Mouse (Mus musculus) midbrain, embryonic 10.5 days (tissue): Measurements from ENCODE around the gene Smarcc1. TPM values are rescaled to one million over a fixed set of nuclear protein-coding genes. Genes with fewer than 3 reads are reported as not detected.
A peak's percentile ranks its signal among the peaks of the same experiment; 100 is the strongest.

Source experiments
- DNase-seq: peaks from one replicate; pipeline ENCODE4 v3.0.0-alpha.2; 2017; ENCODE audit warnings: low spot score
- H3K27ac ChIP-seq: fragments of 300-500 bp; sonication (generic); replicated peaks from 2 replicates; pipeline ENCODE4 v1.5.1; 2016; ENCODE audit warnings: mild to moderate bottlenecking
- H3K27me3 ChIP-seq: fragments of 300-500 bp; sonication (generic); 2 replicates; pipeline ENCODE4 v1.6.1; 2016; ENCODE audit warnings: low read depth, mild to moderate bottlenecking; ENCODE audit not compliant: poor library complexity, severe bottlenecking
- H3K36me3 ChIP-seq: fragments of 300-500 bp; sonication (generic); 2 replicates; pipeline ENCODE4 v1.6.1; 2016; ENCODE audit warnings: mild to moderate bottlenecking, moderate library complexity
- H3K4me1 ChIP-seq: fragments of 300-500 bp; sonication (generic); 2 replicates; pipeline ENCODE4 v1.6.1; 2016
- H3K4me3 ChIP-seq: fragments of 300-500 bp; sonication (generic); 2 replicates; pipeline ENCODE4 v1.5.1; 2016; ENCODE audit warnings: mild to moderate bottlenecking, moderate library complexity
- H3K9me3 ChIP-seq: fragments of 300-500 bp; sonication (generic); replicated peaks from 2 replicates; pipeline ENCODE4 v1.6.1; 2016; ENCODE audit warnings: mild to moderate bottlenecking
- WGBS: fragments of 180-500 bp; shearing (Covaris S2); methylation state at CpG from one replicate; pipeline ENCODE4 v1.1.7; 2016; 5-methylcytosine and 5-hydroxymethylcytosine counted together
- polyA plus RNA-seq: library from polyadenylated mRNA; unstranded; fragments of >200 nt; fragmentation: Nextera tagmentation; extraction: Ambion mirVana; gene quantifications from 2 replicates; pipeline ENCODE4 v1.2.1, GENCODE M21; 2016

The Smarcc1 gene
- polyA plus RNA-seq, 1 experiment from 2014 or later: 185 TPM

- H3K4me1 ChIP-seq: no peaks in the 10 kb centered on the region
- H3K9me3 ChIP-seq: no peaks in the 10 kb centered on the region
- peaks cover 99% of the 10 kb centered on the region for H3K36me3 ChIP-seq
- no peak for DNase-seq
- H3K27ac ChIP-seq: no peak overlapping the region
- WGBS: 93% methylated on average over 4 of the region's 4 CpGs
- H3K27me3 ChIP-seq: no peaks in the 10 kb centered on the region
- no peak overlapping the region for H3K4me3 ChIP-seq
Observed at GRCm38 (mm10) chr9:110224273-110224672, 106.8 kb downstream of the Smarcc1 start.

- H3K4me1 ChIP-seq: no peaks in the 10 kb centered on the region
- 96% methylated on average over 4 of the region's 4 CpGs for WGBS
- no peak overlapping the region for H3K4me3 ChIP-seq
- peaks cover 99% of the 10 kb centered on the region for H3K36me3 ChIP-seq
- H3K27me3 ChIP-seq: no peaks in the 10 kb centered on the region
- no peaks in the 10 kb centered on the region for H3K9me3 ChIP-seq
- H3K27ac ChIP-seq: no peak overlapping the region
- DNase-seq: no peak
Observed at GRCm38 (mm10) chr9:110226191-110226590, 108.7 kb downstream of the Smarcc1 start.

GRCm38 (mm10) chr9:110228671-110229070 lies 111.2 kb downstream of the Smarcc1 start:
- no peak for DNase-seq
- Histone ChIP-seq H3K9me3 (no peaks in the 10 kb centered on the region), H3K4me3 (no peak overlapping the region), H3K36me3 (peaks cover 99% of the 10 kb centered on the region), H3K27me3 (no peaks in the 10 kb centered on the region), H3K27ac (no peak overlapping the region), H3K4me1 (no peaks in the 10 kb centered on the region)
- WGBS: 92% methylated on average over 6 of the region's 6 CpGs

- Histone ChIP-seq H3K27me3 (no peaks in the 10 kb centered on the region), H3K9me3 (no peaks in the 10 kb centered on the region), H3K27ac (no peak overlapping the region), H3K36me3 (peaks cover 99% of the 10 kb centered on the region), H3K4me1 (no peaks in the 10 kb centered on the region), H3K4me3 (no peak overlapping the region)
- no peak for DNase-seq
- 100% methylated on average over 1 of the region's 1 CpGs for WGBS
Observed at GRCm38 (mm10) chr9:110229112-110229511, 111.6 kb downstream of the Smarcc1 start.

- Histone ChIP-seq H3K4me1 (no peaks in the 10 kb centered on the region), H3K36me3 (peaks cover 99% of the 10 kb centered on the region), H3K27me3 (no peaks in the 10 kb centered on the region), H3K9me3 (no peaks in the 10 kb centered on the region), H3K27ac (no peak overlapping the region), H3K4me3 (no peak overlapping the region)
- DNase-seq: no peak
- 94% methylated on average over 10 of the region's 10 CpGs for WGBS
Observed at GRCm38 (mm10) chr9:110229566-110230248, 112.2 kb downstream of the Smarcc1 start.

GRCm38 (mm10) chr9:110230395-110231071 lies 113.0 kb downstream of the Smarcc1 start:
- H3K27me3 ChIP-seq: no peaks in the 10 kb centered on the region
- H3K4me3 ChIP-seq: no peak overlapping the region
- peaks cover 99% of the 10 kb centered on the region for H3K36me3 ChIP-seq
- DNase-seq: no peak
- no peak overlapping the region for H3K27ac ChIP-seq
- H3K4me1 ChIP-seq: no peaks in the 10 kb centered on the region
- 93% methylated on average over 16 of the region's 16 CpGs for WGBS
- H3K9me3 ChIP-seq: no peaks in the 10 kb centered on the region

- no peak for DNase-seq
- Histone ChIP-seq H3K27ac (no peak overlapping the region), H3K4me1 (no peaks in the 10 kb centered on the region), H3K27me3 (no peaks in the 10 kb centered on the region), H3K36me3 (peaks cover 99% of the 10 kb centered on the region), H3K9me3 (no peaks in the 10 kb centered on the region), H3K4me3 (no peak overlapping the region)
- WGBS: 93% methylated on average over 6 of the region's 6 CpGs
Observed at GRCm38 (mm10) chr9:110234962-110235361, 117.5 kb downstream of the Smarcc1 start.

- Histone ChIP-seq H3K36me3 (peaks cover 50% of the 10 kb centered on the region), H3K4me1 (peaks cover 33% of the 10 kb centered on the region), H3K9me3 (no peaks in the 10 kb centered on the region), H3K27ac (0 out of 2 replicates have a peak within 1 kb of the TSS, but pooled peaks have one; percentile 89), H3K4me3 (peak within 1 kb of the TSS; percentile 81), H3K27me3 (peaks cover 51% of the 10 kb centered on the region)
- DNase-seq: no peak
- 87% methylated on average over 7 of the region's 7 CpGs for WGBS
Observed at GRCm38 (mm10) chr9:110243221-110243833, 125.8 kb downstream of the Smarcc1 start, which contains the start of gene Cspg5. Cspg5 (plus strand) TSS chr9:110243783.

- no peaks in the 10 kb centered on the region for H3K9me3 ChIP-seq
- H3K27ac ChIP-seq: peak overlapping the region; percentile 89; the same call in 1 of the 2 replicates
- WGBS: 28% methylated on average over 7 of the region's 7 CpGs
- peaks cover 38% of the 10 kb centered on the region for H3K36me3 ChIP-seq
- peaks cover 51% of the 10 kb centered on the region for H3K27me3 ChIP-seq
- peaks cover 43% of the 10 kb centered on the region for H3K4me1 ChIP-seq
- DNase-seq: no peak
- H3K4me3 ChIP-seq: peak overlapping the region; percentile 81
Observed at GRCm38 (mm10) chr9:110244567-110244888, 127.0 kb downstream of the Smarcc1 start.

GRCm38 (mm10) chr9:110244889-110245589 lies 127.5 kb downstream of the Smarcc1 start:
- peaks cover 51% of the 10 kb centered on the region for H3K27me3 ChIP-seq
- peak; percentile 60 for DNase-seq
- peaks cover 34% of the 10 kb centered on the region for H3K36me3 ChIP-seq
- 1% methylated on average over 92 of the region's 93 CpGs for WGBS
- no peaks in the 10 kb centered on the region for H3K9me3 ChIP-seq
- H3K4me3 ChIP-seq: peak overlapping the region; percentile 81
- peak overlapping the region; percentile 89 for H3K27ac ChIP-seq
- H3K4me1 ChIP-seq: peaks cover 48% of the 10 kb centered on the region

- no peaks in the 10 kb centered on the region for H3K9me3 ChIP-seq
- H3K4me1 ChIP-seq: peaks cover 56% of the 10 kb centered on the region
- peak overlapping the region; percentile 89 for H3K27ac ChIP-seq
- 2% methylated on average over 40 of the region's 40 CpGs for WGBS
- peak; percentile 71 for DNase-seq
- peaks cover 51% of the 10 kb centered on the region for H3K27me3 ChIP-seq
- H3K36me3 ChIP-seq: peaks cover 27% of the 10 kb centered on the region
- H3K4me3 ChIP-seq: peak overlapping the region; percentile 81
Observed at GRCm38 (mm10) chr9:110245590-110246320, 128.2 kb downstream of the Smarcc1 start.

- H3K36me3 ChIP-seq: peaks cover 22% of the 10 kb centered on the region
- peak overlapping the region; percentile 89 for H3K27ac ChIP-seq
- H3K4me1 ChIP-seq: peaks cover 61% of the 10 kb centered on the region
- H3K27me3 ChIP-seq: peaks cover 51% of the 10 kb centered on the region
- peak overlapping the region; percentile 81 for H3K4me3 ChIP-seq
- 48% methylated on average over 13 of the region's 13 CpGs for WGBS
- H3K9me3 ChIP-seq: no peaks in the 10 kb centered on the region
- DNase-seq: no peak
Observed at GRCm38 (mm10) chr9:110246321-110246640, 128.8 kb downstream of the Smarcc1 start.
